Mouse (Mus musculus) myocyte (in vitro differentiated cells): Measurements from ENCODE around the gene Dnah14. TPM values are rescaled to one million over a fixed set of nuclear protein-coding genes. Genes with fewer than 3 reads are reported as not detected.
A peak's percentile ranks its signal among the peaks of the same experiment; 100 is the strongest.

Experiments
- H3K27me3 ChIP-seq: one replicate; pipeline ENCODE4 v1.6.1; 2011; ENCODE audit not compliant: control insufficient read depth, insufficient read depth, insufficient read length
- H3K36me3 ChIP-seq: one replicate; pipeline ENCODE4 v1.6.1; 2011; ENCODE audit not compliant: control insufficient read depth, insufficient read depth
- H3K4me2 ChIP-seq: one replicate; pipeline ENCODE4 v1.6.1; 2011; ENCODE audit warnings: low read depth, control low read depth
- H3K4me3 ChIP-seq: one replicate; pipeline ENCODE4 v1.5.1; 2011; ENCODE audit warnings: mild to moderate bottlenecking, control low read depth, moderate library complexity
- H3K79me2 ChIP-seq: one replicate; pipeline ENCODE4 v1.6.1; 2011; ENCODE audit not compliant: control insufficient read depth, insufficient read depth
- H3ac ChIP-seq: one replicate; pipeline ENCODE4 v1.6.1; 2011; ENCODE audit not compliant: control insufficient read depth, insufficient read length
- CEBPB ChIP-seq: IDR thresholded peaks from 2 replicates; pipeline ENCODE4 v1.6.1; 2011; ENCODE audit warnings: mild to moderate bottlenecking, moderate library complexity; ENCODE audit not compliant: poor library complexity, insufficient read depth, severe bottlenecking
- E2F4 ChIP-seq: IDR thresholded peaks from one replicate; pipeline ENCODE4 v1.6.1; 2011; ENCODE audit warnings: mild to moderate bottlenecking, control low read depth, moderate library complexity; ENCODE audit not compliant: insufficient read depth
- MAX ChIP-seq: IDR thresholded peaks from one replicate; pipeline ENCODE4 v1.6.1; 2011; ENCODE audit warnings: low read depth, mild to moderate bottlenecking, control low read depth
- MYOD1 ChIP-seq, 3 experiments: IDR thresholded peaks; one replicate each; pipeline ENCODE4 v1.6.1; 2011; ENCODE audit warnings: control low read depth in 2 of 3, low read depth in 2 of 3, mild to moderate bottlenecking in 2 of 3, moderate library complexity in 1 of 3; ENCODE audit not compliant: insufficient read length in 2 of 3, control insufficient read depth in 1 of 3
- MYOG ChIP-seq, 3 experiments: IDR thresholded peaks; one replicate each; pipeline ENCODE4 v1.6.1; 2011; ENCODE audit warnings: control low read depth in 2 of 3, low read depth in 2 of 3, mild to moderate bottlenecking in 2 of 3; ENCODE audit not compliant: insufficient read length in 2 of 3, control insufficient read depth in 1 of 3, insufficient read depth in 1 of 3
- POLR2A ChIP-seq: IDR thresholded peaks from one replicate; pipeline ENCODE4 v1.6.1; 2011; ENCODE audit warnings: low read depth, mild to moderate bottlenecking, control low read depth, moderate library complexity; ENCODE audit not compliant: insufficient read length
- POLR2AphosphoS2 ChIP-seq: IDR thresholded peaks from one replicate; pipeline ENCODE4 v1.6.1; 2011; ENCODE audit warnings: low read depth, control low read depth; ENCODE audit not compliant: insufficient read length
- REST ChIP-seq: IDR thresholded peaks from one replicate; pipeline ENCODE4 v1.6.1; 2011; ENCODE audit warnings: mild to moderate bottlenecking, control low read depth, moderate library complexity; ENCODE audit not compliant: insufficient read depth, insufficient read length
- SRF ChIP-seq: IDR thresholded peaks from one replicate; pipeline ENCODE4 v1.6.1; 2011; ENCODE audit warnings: low read depth; ENCODE audit not compliant: control insufficient read depth, insufficient read length
- TCF12 ChIP-seq: IDR thresholded peaks from one replicate; pipeline ENCODE4 v1.6.1; 2011; ENCODE audit warnings: mild to moderate bottlenecking, control low read depth; ENCODE audit not compliant: poor library complexity, insufficient read depth, severe bottlenecking
- TCF3 ChIP-seq: IDR thresholded peaks from one replicate; pipeline ENCODE4 v1.6.1; 2011; ENCODE audit warnings: low read depth, control low read depth; ENCODE audit not compliant: insufficient read length
- USF1 ChIP-seq: IDR thresholded peaks from one replicate; pipeline ENCODE4 v1.6.1; 2011; ENCODE audit warnings: low read depth, mild to moderate bottlenecking, control low read depth, moderate library complexity
- polyA plus RNA-seq: library from polyadenylated mRNA; unstranded; fragments of >200 nt; fragmentation: generic; extraction: Trizol; gene quantifications from one replicate; pipeline ENCODE4 v1.2.1, GENCODE M21; 2012; ENCODE audit warnings: missing spikeins

Gene Dnah14
- polyA plus RNA-seq, 1 experiment: 0.29 TPM

DNA sequence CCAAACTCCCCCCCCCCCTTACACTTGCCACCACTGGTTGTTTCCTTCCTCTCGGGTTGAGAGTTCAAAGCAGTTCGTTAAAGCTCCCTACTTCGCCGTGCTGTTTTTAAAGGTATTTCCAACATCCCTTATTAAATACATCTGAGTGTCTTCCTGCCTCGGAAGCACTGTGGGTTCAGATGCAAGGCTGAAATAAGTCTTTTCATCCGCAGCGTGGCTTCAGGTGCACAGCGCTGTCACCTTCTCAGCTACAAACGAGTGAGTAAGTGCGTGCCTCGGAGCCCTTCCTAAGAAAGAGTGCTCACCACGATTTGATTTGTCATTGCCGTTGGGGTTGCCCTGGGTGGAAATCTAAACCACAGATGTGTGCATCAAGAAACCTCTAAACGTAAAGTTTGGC lies 266.4 kb downstream of the Dnah14 start, which contains the start of gene Lbr:
Gene Lbr, minus strand, starts transcription at position 266 of the 400 bp plus-strand sequence.
- Histone ChIP-seq H3K4me2 (peak within 1 kb of the TSS; percentile 78), H3K36me3 (no peaks in the 10 kb centered on the region), H3K27me3 (no peaks in the 10 kb centered on the region), H3K4me3 (peak within 1 kb of the TSS; percentile 76), H3ac (peak within 1 kb of the TSS; percentile 88), H3K79me2 (peaks cover 40% of the 10 kb centered on the region)
- TF ChIP-seq TCF3: no peak
- no peak for TF ChIP-seq TCF12
- no peak for TF ChIP-seq MYOG (IDR thresholded peaks at IDR 0.05; ENCODE audit: control insufficient read depth in 1 of 3, insufficient read depth in 1 of 3, insufficient read length in 2 of 3, low read depth in 2 of 3)
- TF ChIP-seq MAX: no peak
- TF ChIP-seq REST: no peak
- TF ChIP-seq MYOD1 (IDR thresholded peaks at IDR 0.05; ENCODE audit: control insufficient read depth in 1 of 3, insufficient read length in 2 of 3, low read depth in 2 of 3): no peak
- TF ChIP-seq E2F4: no peak
- TF ChIP-seq CEBPB: no peak
- TF ChIP-seq POLR2AphosphoS2: no peak
- no peak for TF ChIP-seq SRF
- TF ChIP-seq USF1: no peak
- TF ChIP-seq POLR2A: no peak

GRCm38 (mm10) chr1:181844874-181845547 lies 268.7 kb downstream of the Dnah14 start:
- Histone ChIP-seq H3K79me2 (peaks cover 18% of the 10 kb centered on the region), H3K4me3 (no peak overlapping the region), H3K27me3 (no peaks in the 10 kb centered on the region), H3K36me3 (no peaks in the 10 kb centered on the region), H3K4me2 (no peak overlapping the region), H3ac (no peak overlapping the region)
- TF ChIP-seq POLR2A (no peak), TCF3 (no peak), MYOD1 (IDR thresholded peaks at IDR 0.05; ENCODE audit: control insufficient read depth in 1 of 3, insufficient read length in 2 of 3, low read depth in 2 of 3) (no peak), REST (no peak), USF1 (no peak), POLR2AphosphoS2 (no peak), SRF (no peak)

DNA sequence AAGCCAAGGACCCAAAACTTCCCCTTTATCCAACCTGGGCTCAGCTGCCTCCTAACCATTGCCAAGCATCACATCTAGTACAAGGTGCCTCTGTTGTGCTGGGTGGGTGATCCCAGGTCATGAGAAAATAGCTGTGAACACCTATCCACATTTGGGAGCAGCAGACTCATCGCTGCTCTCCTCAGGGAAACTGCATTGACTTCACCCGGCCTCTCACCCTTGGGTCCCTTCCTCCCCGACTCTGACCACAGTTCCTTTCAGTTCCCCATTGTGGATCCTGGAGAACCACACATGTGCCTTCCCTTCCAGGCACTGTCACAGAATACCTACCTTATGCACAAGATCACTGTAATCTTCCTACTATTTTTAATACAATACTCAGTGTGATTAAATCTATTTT lies 269.4 kb downstream of the Dnah14 start:
- H3K27me3 ChIP-seq: no peaks in the 10 kb centered on the region
- no peaks in the 10 kb centered on the region for H3K36me3 ChIP-seq
- no peak overlapping the region for H3K4me2 ChIP-seq
- H3ac ChIP-seq: no peak overlapping the region
- H3K79me2 ChIP-seq: peaks cover 10% of the 10 kb centered on the region
- TF ChIP-seq POLR2AphosphoS2 (no peak), MAX (no peak), MYOD1 (IDR thresholded peaks at IDR 0.05; ENCODE audit: control insufficient read depth in 1 of 3, insufficient read length in 2 of 3, low read depth in 2 of 3) (no peak), MYOG (IDR thresholded peaks at IDR 0.05; ENCODE audit: control insufficient read depth in 1 of 3, insufficient read depth in 1 of 3, insufficient read length in 2 of 3, low read depth in 2 of 3) (no peak), TCF12 (no peak), TCF3 (no peak), SRF (no peak), POLR2A (no peak), E2F4 (no peak)
- no peak overlapping the region for H3K4me3 ChIP-seq

- no peak overlapping the region for H3K4me3 ChIP-seq
- TF ChIP-seq TCF12 (no peak), CEBPB (no peak), MAX (no peak), POLR2A (no peak), E2F4 (no peak)
- no peak overlapping the region for H3ac ChIP-seq
- no peaks in the 10 kb centered on the region for H3K79me2 ChIP-seq
- H3K27me3 ChIP-seq: no peaks in the 10 kb centered on the region
- H3K4me2 ChIP-seq: no peak overlapping the region
- H3K36me3 ChIP-seq: no peaks in the 10 kb centered on the region
Observed at GRCm38 (mm10) chr1:181847396-181847795, 271.0 kb downstream of the Dnah14 start.

DNA sequence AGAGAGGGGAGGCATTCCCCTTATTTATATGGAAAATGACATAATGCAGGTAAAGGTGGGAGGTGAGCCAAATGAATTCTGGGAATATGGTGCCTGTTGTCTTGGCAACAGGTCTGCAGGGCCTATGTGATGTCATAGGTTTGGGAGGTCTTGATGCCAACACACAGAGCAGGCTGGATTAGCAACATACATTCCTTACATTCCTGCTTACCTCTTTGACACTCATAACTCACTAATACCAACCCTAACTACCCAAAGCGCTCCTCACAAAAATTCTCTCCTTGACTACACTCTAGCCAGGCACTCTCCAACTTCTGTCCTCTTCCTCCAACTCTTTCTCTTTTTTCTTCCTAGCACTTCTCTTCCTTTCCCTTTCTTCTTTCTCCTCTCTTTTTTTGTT lies 271.9 kb downstream of the Dnah14 start:
- Histone ChIP-seq H3K79me2 (no peaks in the 10 kb centered on the region), H3ac (no peak overlapping the region), H3K27me3 (no peaks in the 10 kb centered on the region), H3K4me2 (no peak overlapping the region), H3K4me3 (no peak overlapping the region), H3K36me3 (no peaks in the 10 kb centered on the region)
- TF ChIP-seq TCF3: no peak
- no peak for TF ChIP-seq MYOD1 (IDR thresholded peaks at IDR 0.05; ENCODE audit: control insufficient read depth in 1 of 3, insufficient read length in 2 of 3, low read depth in 2 of 3)
